Mouse (Mus musculus): ENCODE measurements around the gene Wdhd1. TPM values are rescaled to one million over a fixed set of nuclear protein-coding genes. Genes with fewer than 3 reads are reported as not detected.

The Wdhd1 gene
- total RNA-seq, 2 experiments from 2014 or later: 14.9 to 15.7 TPM

- no peak for DNase-seq (ENCODE audit: low spot score in 2 of 2)
These were observed 6.9 kb upstream of the Wdhd1 start for GRCm38 (mm10) chr14:47283568-47283967.

- DNase-seq (ENCODE audit: low spot score in 2 of 2): no peak
These were observed 4.9 kb upstream of the Wdhd1 start for GRCm38 (mm10) chr14:47281535-47281934.

- no peak for DNase-seq (ENCODE audit: low spot score in 2 of 2)
These were observed 2.4 kb upstream of the Wdhd1 start for GRCm38 (mm10) chr14:47279058-47279457.

GRCm38 (mm10) chr14:47276036-47276603, 537 bp downstream of the Wdhd1 start:
- DNase-seq (ENCODE audit: low spot score in 2 of 2): no peak

- no peak for DNase-seq (ENCODE audit: low spot score in 2 of 2)
These were observed 1.2 kb downstream of the Wdhd1 start for GRCm38 (mm10) chr14:47275417-47275816.

- DNase-seq (ENCODE audit: low spot score in 2 of 2): no peak
These were observed 2.9 kb downstream of the Wdhd1 start for GRCm38 (mm10) chr14:47273751-47274150.

GRCm38 (mm10) chr14:47269706-47270105, 7.0 kb downstream of the Wdhd1 start:
- DNase-seq (ENCODE audit: low spot score in 2 of 2): no peak

GRCm38 (mm10) chr14:47269056-47269455, 7.6 kb downstream of the Wdhd1 start:
- no peak for DNase-seq (ENCODE audit: low spot score in 2 of 2)

- no peak for DNase-seq (ENCODE audit: low spot score in 2 of 2)
These were observed 10.8 kb downstream of the Wdhd1 start for GRCm38 (mm10) chr14:47265829-47266228.

GRCm38 (mm10) chr14:47264866-47265265, 11.8 kb downstream of the Wdhd1 start:
- no peak for DNase-seq (ENCODE audit: low spot score in 2 of 2)

- no peak for DNase-seq (ENCODE audit: low spot score in 2 of 2)
These were observed 26.8 kb downstream of the Wdhd1 start for GRCm38 (mm10) chr14:47249839-47250238.

GRCm38 (mm10) chr14:47242753-47243152, 33.9 kb downstream of the Wdhd1 start:
- DNase-seq (ENCODE audit: low spot score in 2 of 2): no peak

GRCm38 (mm10) chr14:47241046-47241445, 35.6 kb downstream of the Wdhd1 start:
- DNase-seq (ENCODE audit: low spot score in 2 of 2): no peak

GRCm38 (mm10) chr14:47240600-47240999, 36.1 kb downstream of the Wdhd1 start:
- DNase-seq (ENCODE audit: low spot score in 2 of 2): no peak

GRCm38 (mm10) chr14:47237286-47237685, 39.4 kb downstream of the Wdhd1 start:
- no peak for DNase-seq (ENCODE audit: low spot score in 2 of 2)

- no peak for DNase-seq (ENCODE audit: low spot score in 2 of 2)
These were observed 40.2 kb downstream of the Wdhd1 start for GRCm38 (mm10) chr14:47236491-47236890.

- DNase-seq (ENCODE audit: low spot score in 2 of 2): no peak
These were observed 42.0 kb downstream of the Wdhd1 start for GRCm38 (mm10) chr14:47234526-47235250.

- no peak for DNase-seq (ENCODE audit: low spot score in 2 of 2)
These were observed 42.6 kb downstream of the Wdhd1 start for GRCm38 (mm10) chr14:47234032-47234431.

GRCm38 (mm10) chr14:47233602-47234001, 43.1 kb downstream of the Wdhd1 start:
- DNase-seq (ENCODE audit: low spot score in 2 of 2): no peak

- DNase-seq (ENCODE audit: low spot score in 2 of 2): no peak
These were observed 46.8 kb downstream of the Wdhd1 start for GRCm38 (mm10) chr14:47229796-47230376.

GRCm38 (mm10) chr14:47225931-47226330, 50.7 kb downstream of the Wdhd1 start:
- no peak for DNase-seq (ENCODE audit: low spot score in 2 of 2)

- DNase-seq (ENCODE audit: low spot score in 2 of 2): no peak
These were observed 52.0 kb downstream of the Wdhd1 start for GRCm38 (mm10) chr14:47224476-47225325.

Measured in adrenal gland, postnatal 4 days (tissue).